Mouse (Mus musculus) spleen, adult 2 months (tissue): ENCODE measurements around the gene Pde1a.

ENCODE experiments used
- CTCF ChIP-seq: fragments of 200-500 bp; IDR thresholded peaks from 2 replicates; pipeline ENCODE4 v1.5.1; 2011; ENCODE audit warnings: mild to moderate bottlenecking, inconsistent platforms; ENCODE audit not compliant: insufficient read depth, insufficient read length, insufficient replicate concordance; ENCODE audit errors: extremely low read depth
- POLR2A ChIP-seq: fragments of 200-500 bp; IDR thresholded peaks from 2 replicates; pipeline ENCODE4 v1.6.1; 2011; ENCODE audit warnings: low read depth, low read length, inconsistent platforms

DNA sequence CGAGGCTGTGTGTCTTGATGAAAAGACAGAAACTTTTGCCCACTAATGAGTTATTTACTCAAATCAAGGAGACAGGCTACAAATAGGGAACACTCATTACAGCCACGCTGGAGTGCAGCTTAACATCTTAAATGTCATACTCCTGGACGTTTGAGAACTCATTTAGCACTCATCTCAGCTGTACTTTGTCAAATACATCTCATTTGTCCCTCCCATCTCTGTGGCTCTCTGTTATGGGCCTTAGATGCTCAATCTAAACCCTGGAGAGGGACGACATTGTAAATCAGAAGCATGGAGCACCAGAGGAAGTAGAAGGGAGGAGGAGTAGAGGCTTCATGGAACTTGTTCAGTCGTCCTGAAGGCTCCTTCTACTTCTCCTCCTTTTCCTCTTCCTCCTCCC, 194.6 kb downstream of the Pde1a start:
- TF ChIP-seq POLR2A (no peak), CTCF (no peak)
